Mouse (Mus musculus): ENCODE results near the gene Cpne5.

DNA sequence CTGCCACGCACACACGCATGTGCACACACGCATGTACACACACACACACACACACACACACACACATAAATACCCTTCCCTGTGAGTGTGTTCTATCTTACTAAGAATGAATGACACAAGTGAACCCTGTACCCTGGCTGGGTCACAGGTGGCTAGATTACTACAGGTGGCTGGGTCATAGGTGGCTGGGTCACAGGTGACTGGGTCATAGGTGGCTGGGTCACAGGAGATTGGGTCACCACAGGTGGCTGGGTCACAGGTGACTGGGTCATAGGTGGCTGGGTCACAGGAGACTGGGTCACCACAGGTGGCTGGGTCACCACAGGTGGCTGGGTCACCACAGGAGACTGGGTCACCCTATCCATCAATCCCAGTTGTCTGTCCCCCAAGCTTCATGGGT is 27.9 kb downstream of the Cpne5 start:
- TF ChIP-seq EP300 (IDR thresholded peaks at IDR 0.05; ENCODE audit: low read depth) (no peak), CTCF (IDR thresholded peaks at IDR 0.05; ENCODE audit: low read depth) (no peak)
